Mouse (Mus musculus): ENCODE data around the gene Ddi2.
"Not testable (repeated sequence)": the region's sequence is repeated elsewhere in the genome, so short reads cannot be mapped to it uniquely, and the experiment has no call there.

Ddi2 gene

DNA sequence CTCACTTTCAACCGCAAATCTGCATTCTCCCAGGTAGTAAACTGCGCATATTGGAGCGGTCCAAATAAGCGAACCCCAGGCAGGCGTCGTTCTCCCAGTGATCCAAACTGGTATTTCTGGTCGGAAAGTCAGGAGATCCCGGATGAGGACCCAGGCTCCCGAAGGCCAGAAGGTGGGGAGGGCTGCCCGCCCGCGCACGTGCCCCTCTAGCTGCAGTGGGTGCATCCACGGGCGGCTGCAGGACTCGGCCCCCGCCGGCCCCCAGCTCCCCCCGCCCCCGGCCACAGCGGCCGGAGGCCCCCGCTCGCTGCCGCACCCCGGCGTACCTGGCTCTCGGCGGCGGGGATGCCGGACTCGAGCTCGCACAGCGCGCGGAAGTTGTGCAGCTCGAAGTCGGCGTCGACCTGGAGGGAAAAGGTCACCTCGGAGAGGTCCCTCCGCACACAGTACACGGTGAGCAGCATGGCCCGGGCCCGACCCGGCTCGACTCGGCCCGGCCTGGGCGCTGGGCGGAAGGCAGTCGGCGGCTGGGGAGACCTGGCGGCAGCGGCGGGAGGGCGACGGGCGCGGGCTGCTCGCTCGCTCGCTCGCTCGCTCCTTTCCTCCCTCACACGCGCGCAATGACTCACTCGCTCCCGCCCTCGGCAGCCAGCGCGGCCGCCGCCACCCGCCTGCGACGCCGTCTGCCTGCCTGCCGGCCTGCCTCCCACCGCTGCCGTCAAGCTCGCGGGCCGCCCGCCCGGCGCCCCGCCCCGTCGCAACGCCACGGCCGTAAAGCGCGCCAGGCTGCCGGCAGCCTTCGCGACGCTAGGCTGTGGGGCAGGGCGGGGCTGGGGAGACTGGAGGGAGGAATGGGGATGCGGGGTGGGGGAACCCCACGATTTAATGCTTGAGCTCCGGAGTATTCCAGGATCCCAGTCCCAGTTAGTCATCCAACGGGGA lies at the start of gene Ddi2:
TSS of gene Ddi2 (minus strand) at position 689 of the 942 bp plus-strand sequence.
- DNase-seq, result peak; percentile 94

DNA sequence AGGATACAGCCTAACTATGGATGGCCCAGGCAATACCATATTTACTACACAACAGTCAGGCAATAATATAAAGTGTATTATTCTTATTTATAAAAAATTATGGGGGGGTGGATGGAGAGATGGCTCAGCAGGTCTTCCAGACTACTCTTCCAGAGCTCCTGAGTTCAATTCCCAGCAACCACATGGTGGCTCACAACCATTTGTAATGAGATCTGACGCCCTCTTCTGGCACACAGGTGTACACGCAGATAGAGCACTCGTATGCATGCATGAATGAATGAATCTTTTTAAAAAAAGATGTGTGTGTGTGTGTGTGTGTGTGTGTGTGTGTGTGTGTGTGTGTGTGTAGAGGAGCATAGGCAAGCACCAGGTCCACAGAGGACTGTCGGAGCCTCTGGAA lies 49.8 kb upstream of the Ddi2 start:
- DNase-seq, result not testable (repeated sequence)

- DNase-seq, result no peak
These were observed 48.6 kb upstream of the Ddi2 start for GRCm38 (mm10) chr4:141771823-141772222.

DNA sequence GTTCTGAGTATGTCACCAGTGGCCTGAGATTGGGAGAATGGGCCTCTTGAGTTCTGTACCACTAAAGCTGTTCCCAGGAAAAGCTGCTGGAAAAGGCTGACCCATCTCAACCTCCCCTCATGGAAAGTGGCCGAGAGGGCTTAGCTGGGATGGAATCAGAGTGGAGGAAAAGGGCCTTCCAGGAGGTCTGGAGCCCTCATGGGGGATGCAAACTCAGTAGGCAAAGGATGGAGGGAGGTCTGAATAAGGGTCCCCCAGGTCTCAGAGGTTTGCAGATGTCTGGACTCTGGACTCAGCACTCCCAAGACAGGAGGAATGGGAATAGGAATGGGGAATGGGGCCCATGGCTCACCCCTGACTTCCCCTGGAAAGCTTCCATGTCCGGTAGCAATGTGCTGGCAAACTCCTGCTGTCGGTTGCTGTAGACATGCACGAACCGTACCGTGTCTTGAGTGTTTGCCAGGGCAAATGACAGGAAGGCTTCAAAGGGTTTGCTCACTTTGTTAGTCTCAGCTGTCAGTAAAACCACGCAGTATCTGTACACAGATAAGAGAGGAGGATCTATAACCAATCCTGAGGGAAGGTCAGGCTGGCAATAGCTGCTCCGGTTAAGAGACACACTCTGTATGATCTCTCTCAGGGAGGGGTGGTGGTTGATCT lies 46.4 kb upstream of the Ddi2 start:
- no peak for DNase-seq

- DNase-seq, result peak; percentile 67
These were observed 44.3 kb upstream of the Ddi2 start for GRCm38 (mm10) chr4:141767353-141768036.

GRCm38 (mm10) chr4:141766668-141767352 lies 43.6 kb upstream of the Ddi2 start:
- DNase-seq, result peak; percentile 63

DNA sequence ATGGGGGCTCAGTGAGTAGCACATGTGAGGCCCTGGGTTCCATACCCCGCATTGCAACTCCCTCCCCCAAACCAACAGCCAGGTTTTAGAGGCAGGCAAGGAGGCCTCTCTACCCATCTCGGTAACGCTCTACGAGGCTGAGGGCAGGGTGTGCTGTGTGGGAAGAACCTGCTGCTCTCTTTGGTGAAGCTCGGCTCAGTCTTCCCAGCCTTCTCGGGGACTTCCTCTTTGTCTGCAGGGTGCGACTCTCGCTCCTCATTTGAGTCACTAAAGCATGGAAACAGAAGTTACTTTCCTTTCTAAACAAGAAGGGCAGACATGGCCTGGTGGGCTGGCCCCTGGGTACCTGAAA lies 43.1 kb upstream of the Ddi2 start:
- DNase-seq, result no peak

DNA sequence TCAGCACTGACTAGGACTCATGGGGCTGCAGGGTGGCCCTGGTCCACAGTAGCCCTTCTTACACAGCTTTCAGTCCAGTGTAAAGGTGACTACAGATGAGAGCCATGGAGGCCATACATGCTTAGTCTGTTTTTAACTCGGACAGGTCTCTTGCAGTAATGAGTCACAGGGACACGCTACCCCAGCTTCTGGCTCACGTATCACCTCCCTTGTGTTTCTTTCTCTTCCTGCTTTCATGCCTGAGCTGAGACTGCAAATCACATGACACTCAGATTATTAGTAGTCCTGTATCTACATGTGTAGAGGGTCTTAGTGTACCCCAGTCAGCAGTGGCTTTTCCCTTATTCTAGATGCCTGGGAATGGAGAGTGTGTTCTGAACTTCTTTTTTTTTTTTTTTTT lies 41.8 kb upstream of the Ddi2 start:
- no peak for DNase-seq

DNA sequence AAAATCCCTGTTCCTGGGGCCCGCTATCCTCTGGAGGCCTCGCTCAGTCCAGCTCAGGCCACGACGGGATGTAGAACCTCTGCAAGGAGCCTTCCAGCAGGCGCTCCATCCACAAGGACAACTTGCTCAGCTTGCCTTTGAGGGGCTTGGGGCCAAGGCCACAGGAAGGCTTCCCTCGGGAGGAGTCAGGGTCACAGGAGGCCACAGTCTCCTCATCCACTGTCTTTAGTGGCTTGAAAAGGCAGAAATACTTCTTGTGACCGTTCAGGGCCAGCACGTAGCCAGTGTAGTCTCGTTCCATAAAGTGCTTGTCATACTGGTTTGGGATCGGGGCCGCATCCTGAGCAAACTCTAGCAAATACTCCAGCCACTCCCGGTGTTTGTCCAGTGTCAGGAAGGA lies 40.3 kb upstream of the Ddi2 start:
- DNase-seq, result no peak

- no peak for DNase-seq
These were observed 38.9 kb upstream of the Ddi2 start for GRCm38 (mm10) chr4:141762102-141762598.

DNA sequence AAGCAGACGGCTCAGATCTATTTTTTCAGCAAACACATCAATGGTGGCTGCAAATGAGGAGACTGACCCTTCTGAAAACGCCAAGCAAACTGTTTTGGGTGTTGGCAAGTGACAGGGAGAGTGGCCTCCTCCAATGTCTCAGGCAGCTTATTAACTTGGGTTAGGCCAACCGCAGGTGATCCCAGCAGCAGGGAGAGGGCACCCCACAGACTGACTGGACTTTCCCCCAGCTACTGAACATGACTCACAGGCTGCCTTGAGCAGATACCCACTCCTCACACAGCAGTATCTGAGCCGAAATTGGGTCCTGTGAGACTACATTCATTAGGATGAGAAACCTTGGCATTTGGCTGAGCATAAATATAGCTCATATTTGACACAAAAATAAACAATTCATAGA lies 37.7 kb upstream of the Ddi2 start:
- no peak for DNase-seq

DNA sequence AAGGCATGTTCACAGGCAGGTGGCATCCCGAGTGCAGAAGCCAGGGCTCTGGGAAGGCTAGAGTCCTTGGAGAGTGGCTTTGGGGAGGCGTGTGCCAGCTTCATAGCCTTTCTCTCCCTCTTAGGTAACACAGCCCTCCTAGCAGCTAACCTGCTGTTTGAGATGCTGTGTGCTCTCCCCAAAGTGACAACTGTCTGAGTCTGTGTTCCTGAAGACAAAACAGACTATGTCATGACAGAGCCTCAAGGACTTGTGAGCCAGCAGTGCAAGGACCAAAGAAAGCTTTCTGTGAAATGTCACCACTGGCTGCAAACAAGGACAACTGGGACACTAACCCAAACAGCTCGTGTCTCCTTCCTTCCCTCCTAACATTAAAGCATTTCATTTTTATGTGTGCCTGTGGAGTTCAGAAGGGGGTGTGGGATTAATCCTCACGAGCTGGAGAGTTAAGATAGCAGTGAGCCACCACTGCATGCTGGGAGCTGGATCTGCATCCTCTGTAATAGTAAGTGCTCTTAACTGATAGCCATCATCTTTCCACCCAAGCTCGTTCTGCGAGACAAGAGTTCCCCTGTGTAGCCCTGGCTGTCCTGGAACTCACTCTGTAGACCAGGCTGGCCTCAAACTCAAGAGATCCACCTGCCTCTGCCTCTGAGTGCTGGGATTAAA lies 35.8 kb upstream of the Ddi2 start:
- DNase-seq, result no peak

GRCm38 (mm10) chr4:141757124-141757523 lies 33.9 kb upstream of the Ddi2 start:
- DNase-seq, result no peak

DNA sequence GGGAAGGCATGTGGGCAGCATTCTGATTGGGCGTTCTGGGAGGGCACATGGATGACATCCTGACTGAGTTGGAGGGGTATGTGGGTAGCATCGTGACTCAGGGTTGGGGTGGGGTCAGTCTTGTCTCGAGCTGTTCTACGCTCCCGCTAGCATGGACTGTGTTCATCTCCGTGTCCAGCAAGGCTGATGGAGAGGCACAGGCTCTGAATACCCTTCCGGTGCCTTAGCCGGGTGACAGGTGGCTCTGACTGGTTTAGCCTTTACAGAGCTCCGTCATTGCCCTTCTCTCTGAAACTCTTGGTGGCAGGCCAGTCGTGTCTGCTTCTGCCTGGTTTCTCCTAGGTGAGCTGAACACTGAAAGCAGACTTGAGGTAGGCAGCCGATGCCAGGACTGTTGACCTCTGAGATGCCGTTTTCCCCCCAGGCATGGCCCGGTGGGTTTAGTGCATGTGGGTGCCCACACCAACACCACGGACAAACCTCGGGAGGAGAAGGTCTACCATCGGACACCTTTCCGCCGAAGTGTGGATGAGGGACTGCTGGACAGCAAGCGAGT lies 32.2 kb upstream of the Ddi2 start:
- no peak for DNase-seq

- peak; percentile 46 for DNase-seq
These were observed 28.8 kb upstream of the Ddi2 start for GRCm38 (mm10) chr4:141752076-141752421.

DNA sequence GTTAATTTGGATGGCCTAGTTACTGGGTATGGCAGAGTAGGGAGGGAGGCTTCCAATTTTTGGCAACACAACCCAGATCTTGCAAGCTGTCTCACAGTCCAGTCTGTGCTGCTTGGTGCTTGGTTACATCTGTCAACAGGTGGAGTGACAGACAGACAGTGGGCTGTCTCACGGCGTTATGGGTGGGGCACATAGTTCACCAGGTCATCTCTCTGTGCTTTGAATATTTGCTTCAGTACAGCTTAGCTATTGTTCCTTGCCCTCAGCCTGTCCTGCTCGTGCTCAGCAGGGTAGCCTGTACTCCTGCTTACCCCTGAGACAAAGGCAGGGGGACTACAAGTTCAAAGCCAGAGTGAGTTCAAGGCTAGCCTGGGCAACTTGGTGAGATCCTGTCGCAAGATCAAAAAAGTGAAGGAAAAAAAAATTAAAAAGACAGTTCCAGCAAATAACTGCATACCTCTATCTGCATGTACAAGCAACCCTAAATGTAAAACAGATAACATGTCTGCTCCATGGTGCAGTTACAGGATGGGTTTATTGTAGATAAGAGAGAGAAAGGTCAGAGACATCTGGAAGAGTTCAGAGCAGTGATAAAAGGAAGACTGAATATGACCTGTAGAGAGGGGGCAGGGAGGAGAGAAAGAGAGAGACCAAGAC lies 28.3 kb upstream of the Ddi2 start:
- no peak for DNase-seq

DNA sequence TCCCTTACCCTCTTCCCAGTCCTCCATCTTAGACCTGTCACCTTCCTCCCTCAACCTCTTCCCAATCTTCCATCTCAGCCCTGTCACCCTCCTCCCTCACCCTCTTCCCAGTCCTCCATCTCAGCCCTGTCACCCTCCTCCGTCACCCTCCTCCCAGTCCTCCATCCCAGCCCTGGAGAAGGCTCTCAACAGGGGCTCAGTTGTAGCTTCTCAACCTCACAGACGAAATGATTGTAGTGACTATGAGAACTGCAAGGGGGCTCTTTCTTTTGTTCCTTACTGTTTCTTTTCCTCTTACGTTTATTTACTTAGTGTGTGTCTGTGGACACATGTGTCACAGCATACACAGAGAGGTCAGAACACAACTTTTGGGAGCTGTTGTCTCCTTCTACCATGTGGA lies 27.6 kb upstream of the Ddi2 start:
- no peak for DNase-seq

DNA sequence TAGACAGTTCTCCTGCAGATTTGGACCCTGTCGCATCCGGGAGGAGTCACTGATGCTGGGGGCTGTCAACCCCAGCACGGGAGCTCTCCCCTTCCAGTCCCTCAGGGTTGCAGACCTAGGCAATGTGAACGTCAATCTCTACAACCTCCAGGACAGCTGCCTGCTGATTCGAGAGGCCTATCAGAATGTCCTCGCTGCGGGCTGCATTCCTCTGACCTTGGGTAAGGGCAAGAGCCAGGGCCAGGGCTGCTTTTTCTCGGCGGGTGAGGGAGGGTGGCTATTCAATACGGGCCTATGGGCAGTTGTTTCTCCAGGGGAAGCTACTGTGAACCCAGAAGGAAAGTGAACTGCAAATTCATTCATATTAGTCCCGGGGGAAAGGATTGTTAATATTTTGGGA lies 26.3 kb upstream of the Ddi2 start:
- DNase-seq, result no peak

DNA sequence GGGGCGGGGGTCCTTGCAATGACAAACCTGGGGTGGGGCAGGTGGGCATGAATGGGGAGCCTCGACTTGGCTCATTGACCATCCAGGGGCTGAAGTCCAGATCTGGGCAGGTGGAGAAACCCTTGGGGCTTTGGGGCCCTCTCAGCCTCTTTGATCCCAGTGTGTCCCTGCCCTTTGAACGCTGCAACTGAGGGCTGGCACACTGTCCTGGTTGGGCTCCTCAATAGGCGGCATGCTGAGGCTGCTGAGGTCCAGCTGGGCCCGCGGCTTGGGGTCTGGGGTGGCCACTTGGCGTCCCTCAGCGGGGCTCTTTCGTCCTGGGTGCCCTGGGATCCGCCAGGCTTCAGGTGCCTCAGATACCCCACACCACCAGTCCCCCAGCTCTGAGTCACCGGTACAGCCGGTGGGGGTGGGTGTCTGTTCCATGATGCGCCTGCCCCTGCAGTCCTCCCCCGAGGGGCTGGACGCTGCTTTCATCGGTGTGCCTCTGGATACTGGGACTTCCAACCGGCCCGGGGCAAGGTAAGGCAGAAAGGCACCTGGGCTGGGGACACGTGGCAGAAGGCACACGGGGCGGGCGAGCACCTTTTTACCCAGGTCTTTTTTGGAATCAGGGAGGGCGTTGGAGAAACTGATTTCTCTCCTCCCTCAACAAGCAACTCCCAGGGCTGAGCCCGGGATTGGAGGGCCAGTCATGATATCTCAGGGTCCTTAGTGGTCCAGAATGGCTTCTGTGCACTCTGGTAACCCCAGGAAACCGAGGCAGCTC lies 23.5 kb upstream of the Ddi2 start, which contains the start of gene Agmat:
TSS of gene Agmat (plus strand) at position 95 of the 769 bp plus-strand sequence.
- DNase-seq, result no peak

GRCm38 (mm10) chr4:141742381-141742780 lies 19.2 kb upstream of the Ddi2 start:
- no peak for DNase-seq

- DNase-seq, result no peak
These were observed 18.6 kb upstream of the Ddi2 start for GRCm38 (mm10) chr4:141741856-141742255.

Data from lung, postnatal 10 days (tissue).